Comparison of ENCODE assay signal across 16 mouse cellular contexts in genomic region chr5:35035141-35035540, GRCm38 (mm10). TPM values are rescaled to one million over a fixed set of nuclear protein-coding genes. Genes with fewer than 3 reads are reported as not detected.
DNase-seq lines count a peak whose midpoint lies in the region; ATAC-seq and TF ChIP-seq lines count a peak whose summit lies in the region.
"Had no signal": no experiment of that assay in that cellular context is flagged by ENCODE, and none has a peak within 500 bp of the region (broad histone marks: within the 10 kb centered on the region; RNA-seq: fewer than 3 reads in every experiment).

No protein-coding gene starts in this region.

- WGBS in heart, embryonic 13.5 days, result 73% methylated on average over 5 of the region's 5 CpGs
- 77% methylated on average over 5 of the region's 5 CpGs for WGBS in lung, postnatal 0 days

- no peaks in the 10 kb centered on the region for H3K27me3 ChIP-seq in heart, embryonic 13.5 days (replicated peaks)
- H3K27me3 ChIP-seq in lung, postnatal 0 days (replicated peaks; ENCODE audit: insufficient read depth, low read length), result no peaks in the 10 kb centered on the region
- H3K27me3 ChIP-seq in megakaryocyte, embryonic 14.5 days (replicated peaks), result no peaks in the 10 kb centered on the region
- H3K27me3 ChIP-seq: neural tube, embryonic 15.5 days; Patski had no signal

- H3K36me3 ChIP-seq in heart, embryonic 13.5 days, result peaks cover 42% of the 10 kb centered on the region
- H3K36me3 ChIP-seq in lung, postnatal 0 days (ENCODE audit: insufficient read depth, low read length), result no peaks in the 10 kb centered on the region
- peaks cover 84% of the 10 kb centered on the region for H3K36me3 ChIP-seq in megakaryocyte, embryonic 14.5 days (replicated peaks; ENCODE audit: low read length)

- H3K4me3 ChIP-seq in heart, embryonic 13.5 days, result no peak overlapping the region
- no peak overlapping the region for H3K4me3 ChIP-seq in lung, postnatal 0 days (ENCODE audit: low read depth, low read length)
- peak overlapping the region; percentile 88 for H3K4me3 ChIP-seq in megakaryocyte, embryonic 14.5 days (replicated peaks)
- H3K4me3 ChIP-seq: neural tube, embryonic 15.5 days had no signal

- no peak for DNase-seq in heart, postnatal 4 days
- DNase-seq in lung, postnatal 0 days (ENCODE audit: low spot score), result no peak
- no peak for DNase-seq in lung, postnatal 36 days
- no peak for DNase-seq in urinary bladder, adult 2 months (ENCODE audit: low spot score)
- DNase-seq in Muller cell, postnatal 12 days (ENCODE audit: inconsistent ontology term), result no peak
- DNase-seq: cerebellum, adult 8-10 months; gastrocnemius, postnatal 25 days; kidney, adult 8-10 months; thymus, adult 18-20 months had no signal

- no peak overlapping the region for H3K9ac ChIP-seq in heart, embryonic 13.5 days
- no peak overlapping the region for H3K9ac ChIP-seq in lung, postnatal 0 days (replicated peaks; ENCODE audit: low read depth)
- H3K9ac ChIP-seq: neural tube, embryonic 15.5 days had no signal

- H3K9me3 ChIP-seq in heart, embryonic 13.5 days, result no peaks in the 10 kb centered on the region
- H3K9me3 ChIP-seq in lung, postnatal 0 days (ENCODE audit: low read length), result no peaks in the 10 kb centered on the region
- H3K9me3 ChIP-seq in megakaryocyte, embryonic 14.5 days, result no peaks in the 10 kb centered on the region
- H3K9me3 ChIP-seq: neural tube, embryonic 15.5 days had no signal

- H3K27ac ChIP-seq in heart, embryonic 13.5 days (replicated peaks), result peak overlapping the region; percentile 69
- peak overlapping the region; percentile 71 for H3K27ac ChIP-seq in lung, postnatal 0 days (ENCODE audit: low read length)
- H3K27ac ChIP-seq: hindbrain, postnatal 0 days; neural tube, embryonic 15.5 days had no signal

- ATAC-seq in heart, embryonic 13.5 days (ENCODE audit: extremely low read depth, insufficient number of reproducible peaks, low FRiP score, low TSS enrichment), result no peak
- ATAC-seq in lung, postnatal 0 days, result no peak
- ATAC-seq in granulocyte monocyte progenitor cell, adult 5-6 weeks (replicated peaks; ENCODE audit: poor library complexity, severe bottlenecking), result peak; percentile 65
- ATAC-seq: hindbrain, postnatal 0 days; Patski had no signal

- H3K4me2 ChIP-seq in heart, embryonic 13.5 days, result no peak overlapping the region
- no peak overlapping the region for H3K4me2 ChIP-seq in lung, postnatal 0 days (replicated peaks; ENCODE audit: low read depth, low read length)
- H3K4me2 ChIP-seq: neural tube, embryonic 15.5 days had no signal

- H3K4me1 ChIP-seq in heart, embryonic 13.5 days, result peaks cover 13% of the 10 kb centered on the region
- H3K4me1 ChIP-seq in lung, postnatal 0 days (ENCODE audit: insufficient read depth, low read depth, low read length), result no peaks in the 10 kb centered on the region
- peaks cover 99% of the 10 kb centered on the region for H3K4me1 ChIP-seq in megakaryocyte, embryonic 14.5 days
- H3K4me1 ChIP-seq: neural tube, embryonic 15.5 days had no signal

- no peak for TF ChIP-seq EP300 in lung, postnatal 0 days (IDR thresholded peaks at IDR 0.05)

- no peak for TF ChIP-seq CTCF in lung, postnatal 0 days (IDR thresholded peaks at IDR 0.05)

RNA-seq across cellular contexts. Expression of gene Hgfac, which starts 6.2 kb away (rescaled TPM):
- polyA plus RNA-seq in heart, embryonic 13.5 days (2015; fragmentation: Nextera tagmentation; extraction: Ambion mirVana), result 0.83 and 2.1 TPM in 2 replicates
- 1 to 10 TPM; 2.3 to 3.1 TPM for total RNA-seq in heart, postnatal 4 days (2021)
- polyA plus RNA-seq in lung, postnatal 0 days (2015; fragmentation: Nextera tagmentation; extraction: Ambion mirVana), result 0.73 and 0.82 TPM in 2 replicates
- 1.2 TPM in 1 of 2 replicates, not detected in the other for total RNA-seq in granulocyte monocyte progenitor cell, adult 5-6 weeks (2014; fragmentation: Nextera tagmentation)
- 0.15 TPM in 1 of 2 replicates, not detected in the other for total RNA-seq in granulocyte monocyte progenitor cell, adult 5-6 weeks (2017)
- 11.0 and 19.7 TPM in 2 replicates for polyA plus RNA-seq in megakaryocyte, embryonic 14.5 days (2012; ENCODE audit: insufficient read depth, low replicate concordance)
- 8.2 and 12.5 TPM in 2 replicates for polyA plus RNA-seq in urinary bladder, adult 2 months (2012; rRNA removed)
- polyA plus RNA-seq: hindbrain, postnatal 0 days had no signal

RNA-seq across cellular contexts. Expression of gene Dok7, which starts 21.4 kb away (rescaled TPM):
- 8.0 and 8.5 TPM in 2 replicates for polyA plus RNA-seq in heart, embryonic 13.5 days (2015; fragmentation: Nextera tagmentation; extraction: Ambion mirVana)
- 10 to 100 TPM; 28.1 to 28.5 TPM for total RNA-seq in heart, postnatal 4 days (2021)
- polyA plus RNA-seq in lung, postnatal 0 days (2015; fragmentation: Nextera tagmentation; extraction: Ambion mirVana), result 0.56 and 0.67 TPM in 2 replicates
- not detected in 2 replicates for total RNA-seq in granulocyte monocyte progenitor cell, adult 5-6 weeks (2014; fragmentation: Nextera tagmentation)
- total RNA-seq in granulocyte monocyte progenitor cell, adult 5-6 weeks (2017), result not detected in 2 replicates
- 1.1 and 4.5 TPM in 2 replicates for polyA plus RNA-seq in megakaryocyte, embryonic 14.5 days (2012; ENCODE audit: insufficient read depth, low replicate concordance)
- 5.7 and 7.5 TPM in 2 replicates for polyA plus RNA-seq in urinary bladder, adult 2 months (2012; rRNA removed)
- total RNA-seq: liver, adult 2 months had no signal
- polyA plus RNA-seq: liver, adult 2 months had no signal
